Mouse (Mus musculus): Measurements from ENCODE around the gene Nip7.
"Not testable (repeated sequence)": the region's sequence is repeated elsewhere in the genome, so short reads cannot be mapped to it uniquely, and the experiment has no call there.

Gene Nip7

GRCm38 (mm10) chr8:107056076-107056972, at the start of gene Nip7, which contains the start of gene Cog8:
Gene Nip7 (plus strand): TSS chr8:107056877.
Gene Cog8 (minus strand): TSS chr8:107056689.
- DNase-seq (ENCODE audit: low spot score): peak; percentile 97

- DNase-seq (ENCODE audit: low spot score): no peak
Measured at GRCm38 (mm10) chr8:107007795-107008194, 48.9 kb upstream of the Nip7 start.

GRCm38 (mm10) chr8:107012666-107013065, 44.0 kb upstream of the Nip7 start:
- no peak for DNase-seq (ENCODE audit: low spot score)

GRCm38 (mm10) chr8:107014915-107015314, 41.8 kb upstream of the Nip7 start:
- DNase-seq (ENCODE audit: low spot score): no peak

GRCm38 (mm10) chr8:107023479-107023878, 33.2 kb upstream of the Nip7 start:
- DNase-seq (ENCODE audit: low spot score): no peak

GRCm38 (mm10) chr8:107029310-107029709, 27.4 kb upstream of the Nip7 start:
- DNase-seq (ENCODE audit: low spot score): no peak

GRCm38 (mm10) chr8:107030058-107030457, 26.6 kb upstream of the Nip7 start:
- DNase-seq (ENCODE audit: low spot score): no peak

- peak; percentile 97 for DNase-seq (ENCODE audit: low spot score)
Measured at GRCm38 (mm10) chr8:107030650-107031576, 25.8 kb upstream of the Nip7 start, which contains the start of gene Vps4a. Gene Vps4a (plus strand): TSS chr8:107031222.

GRCm38 (mm10) chr8:107031577-107032090, 25.0 kb upstream of the Nip7 start:
- no peak for DNase-seq (ENCODE audit: low spot score)

GRCm38 (mm10) chr8:107033609-107034008, 23.1 kb upstream of the Nip7 start:
- DNase-seq (ENCODE audit: low spot score): not testable (repeated sequence)

GRCm38 (mm10) chr8:107035641-107036040, 21.0 kb upstream of the Nip7 start:
- no peak for DNase-seq (ENCODE audit: low spot score)

GRCm38 (mm10) chr8:107036626-107037025, 20.1 kb upstream of the Nip7 start:
- DNase-seq (ENCODE audit: low spot score): no peak

GRCm38 (mm10) chr8:107040632-107041031, 16.0 kb upstream of the Nip7 start:
- no peak for DNase-seq (ENCODE audit: low spot score)

- no peak for DNase-seq (ENCODE audit: low spot score)
Measured at GRCm38 (mm10) chr8:107045478-107045877, 11.2 kb upstream of the Nip7 start.

GRCm38 (mm10) chr8:107046976-107047375, 9.7 kb upstream of the Nip7 start:
- no peak for DNase-seq (ENCODE audit: low spot score)

- DNase-seq (ENCODE audit: low spot score): peak; percentile 81
Measured at GRCm38 (mm10) chr8:107048061-107048941, 8.4 kb upstream of the Nip7 start, which contains the start of gene Pdf. Gene Pdf (minus strand): TSS chr8:107048614.

GRCm38 (mm10) chr8:107049480-107049879, 7.2 kb upstream of the Nip7 start:
- DNase-seq (ENCODE audit: low spot score): no peak

GRCm38 (mm10) chr8:107052046-107052445, 4.6 kb upstream of the Nip7 start:
- DNase-seq (ENCODE audit: low spot score): no peak

- DNase-seq (ENCODE audit: low spot score): no peak
Measured at GRCm38 (mm10) chr8:107056973-107057369, 294 bp downstream of the Nip7 start.

- no peak for DNase-seq (ENCODE audit: low spot score)
Measured at GRCm38 (mm10) chr8:107062613-107063012, 5.9 kb downstream of the Nip7 start.
